Mouse (Mus musculus) CH12.LX (cell line): ENCODE data around the gene Grpel1. TPM values are rescaled to one million over a fixed set of nuclear protein-coding genes. Genes with fewer than 3 reads are reported as not detected.

Source experiments
- DNase-seq: peaks from one replicate; pipeline ENCODE4 v3.0.0-alpha.2; 2013; ENCODE audit errors: extremely low read depth
- H3K27ac ChIP-seq: 2 replicates; pipeline ENCODE4 v1.5.1; 2012; ENCODE audit warnings: low read depth, mild to moderate bottlenecking, control low read depth, moderate library complexity; ENCODE audit not compliant: insufficient read depth
- H3K27me3 ChIP-seq: replicated peaks from 2 replicates; pipeline ENCODE3; 2012; ENCODE audit warnings: inconsistent platforms
- H3K36me3 ChIP-seq, 2 experiments: replicated peaks in 1 of 2; 2 replicates each; pipeline versions ENCODE3 to v1.6.1; 2012; ENCODE audit warnings: inconsistent platforms in 1 of 2, low read length in 1 of 2, mild to moderate bottlenecking in 1 of 2, mixed read lengths in 1 of 2, moderate library complexity in 1 of 2; ENCODE audit not compliant: control insufficient read depth in 1 of 2, insufficient read depth in 1 of 2
- H3K4me1 ChIP-seq, 2 experiments: 2 replicates each; pipeline ENCODE4 v1.6.1; 2012; ENCODE audit warnings: inconsistent platforms in 1 of 2, moderate library complexity in 1 of 2; ENCODE audit not compliant: insufficient read depth in 2 of 2, control insufficient read depth in 1 of 2
- H3K4me2 ChIP-seq: 2 replicates; pipeline ENCODE4 v1.6.1; 2012; ENCODE audit warnings: low read depth, mild to moderate bottlenecking, control low read depth; ENCODE audit not compliant: poor library complexity, insufficient read depth, severe bottlenecking
- H3K4me3 ChIP-seq, 3 experiments: fragments of 150-350 bp in 1 of 3; sonication (generic) in 1 of 3; replicated peaks in 1 of 3; 2 replicates each; pipeline versions ENCODE3 to v1.5.1; 2011 to 2012; ENCODE audit warnings: low read depth in 2 of 3, low read length in 2 of 3, mild to moderate bottlenecking in 2 of 3, moderate library complexity in 2 of 3, control low read depth in 1 of 3, improper control_type of control experiment in 1 of 3, inconsistent platforms in 1 of 3, mixed read lengths in 1 of 3; ENCODE audit not compliant: poor library complexity in 1 of 3
- H3K79me2 ChIP-seq: replicated peaks from 2 replicates; pipeline ENCODE4 v1.6.1; 2012; ENCODE audit warnings: mild to moderate bottlenecking, moderate library complexity; ENCODE audit not compliant: control insufficient read depth, poor library complexity, insufficient read depth, severe bottlenecking; ENCODE audit errors: extremely low read depth
- H3K9ac ChIP-seq: 2 replicates; pipeline ENCODE4 v1.6.1; 2012; ENCODE audit warnings: low read depth, mild to moderate bottlenecking, control low read depth, moderate library complexity; ENCODE audit not compliant: insufficient read depth
- H3K9me3 ChIP-seq: replicated peaks from 2 replicates; pipeline ENCODE3; 2012; ENCODE audit warnings: low read length, inconsistent platforms, mixed read lengths
- CHD1 ChIP-seq: IDR thresholded peaks from 2 replicates; pipeline ENCODE4 v1.6.1; 2012; ENCODE audit warnings: low read depth, low read length, improper control_type of control experiment, inconsistent platforms
- CHD2 ChIP-seq: IDR thresholded peaks from 2 replicates; pipeline ENCODE4 v1.6.1; 2011; ENCODE audit warnings: low read length, improper control_type of control experiment
- CTCF ChIP-seq, 2 experiments: IDR thresholded peaks in 1 of 2; conservative IDR thresholded peaks in 1 of 2; 2 replicates each; pipeline ENCODE4 v1.5.1; 2011 to 2012; ENCODE audit warnings: low read depth in 2 of 2, low read length in 2 of 2, improper control_type of control experiment in 1 of 2, inconsistent platforms in 1 of 2, mild to moderate bottlenecking in 1 of 2, moderate library complexity in 1 of 2
- EP300 ChIP-seq: IDR thresholded peaks from 2 replicates; pipeline ENCODE4 v1.6.1; 2011; ENCODE audit warnings: low read length, improper control_type of control experiment
- ETS1 ChIP-seq: conservative IDR thresholded peaks from 2 replicates; pipeline ENCODE4 v1.6.1; 2012; ENCODE audit warnings: low read depth, mild to moderate bottlenecking, inconsistent platforms, low read length, improper control_type of control experiment, moderate library complexity
- GABPA ChIP-seq: IDR thresholded peaks from 2 replicates; pipeline ENCODE4 v1.6.1; 2012; ENCODE audit warnings: low read depth, low read length, improper control_type of control experiment, inconsistent platforms; ENCODE audit not compliant: insufficient replicate concordance
- IRF4 ChIP-seq: IDR thresholded peaks from 2 replicates; pipeline ENCODE4 v1.6.1; 2014; ENCODE audit warnings: low read depth, mild to moderate bottlenecking, inconsistent platforms, low read length, improper control_type of control experiment
- MEF2A ChIP-seq: IDR thresholded peaks from 2 replicates; pipeline ENCODE4 v1.6.1; 2014; ENCODE audit warnings: low read depth, mild to moderate bottlenecking, inconsistent platforms, low read length, improper control_type of control experiment, borderline replicate concordance
- POLR2A ChIP-seq: IDR thresholded peaks from 2 replicates; pipeline ENCODE4 v1.6.1; 2011; ENCODE audit warnings: low read depth, mild to moderate bottlenecking, improper control_type of control experiment, low read length
- POLR2AphosphoS2 ChIP-seq: IDR thresholded peaks from 2 replicates; pipeline ENCODE4 v1.6.1; 2011; ENCODE audit warnings: low read depth, low read length, improper control_type of control experiment
- USF1 ChIP-seq: IDR thresholded peaks from 2 replicates; pipeline ENCODE4 v1.6.1; 2014; ENCODE audit warnings: low read depth, mild to moderate bottlenecking, inconsistent platforms, low read length, improper control_type of control experiment
- dilution Hi-C: fragments of 300-500 bp; cut with MboI; formaldehyde crosslinking; loops from 2 replicates; pipeline ENCODE4 v1.14.3; 2020; ENCODE audit warnings: low sequenced_read_pairs; ENCODE audit not compliant: extremely low pct_unique_long_range_greater_than_20kb, extremely low pct_ligation_motif_present
- in situ Hi-C: fragments of 300-500 bp; cut with MboI; formaldehyde crosslinking; loops from 3 replicates; pipeline ENCODE4 v1.14.3; 2019; ENCODE audit warnings: low sequenced_read_pairs, low pct_ligation_motif_present, low pct_unique_long_range_greater_than_20kb, mixed read lengths
- polyA plus RNA-seq: library from polyadenylated mRNA; unstranded; fragments of >175 nt; gene quantifications from 2 replicates; pipeline ENCODE4 v1.2.1, GENCODE M21; 2012; ENCODE audit warnings: low read depth; ENCODE audit not compliant: insufficient read length
- total RNA-seq, 2 experiments: library from RNA; depleted of rRNA; stranded (reverse); fragments of 300-350 nt in 1 of 2; fragments of >200 nt in 1 of 2; gene quantifications; 2 replicates each; pipeline ENCODE4 v1.2.3; 2012 to 2014

Gene Grpel1
- total and polyA plus RNA-seq, 3 experiments = 37.4 to 59.7 (median 41.2) TPM

GRCm38 (mm10) chr5:36465889-36466288 is 1.1 kb downstream of the Grpel1 start:
- no peak for DNase-seq
- peak overlapping the region; percentile 95 for H3K4me2 ChIP-seq
- in situ Hi-C loops = no loop called here
- peaks cover 22 to 41% of the 10 kb centered on the region in 2 experiments for H3K36me3 ChIP-seq
- TF ChIP-seq CHD1 = no peak
- no peak for TF ChIP-seq POLR2AphosphoS2
- TF ChIP-seq CHD2 = no peak
- no peak for TF ChIP-seq MEF2A
- no peak for TF ChIP-seq IRF4
- no peak for TF ChIP-seq ETS1
- no peak for TF ChIP-seq EP300
- no peak for TF ChIP-seq GABPA
- TF ChIP-seq, all 38 proteins: peak for 0
- dilution Hi-C loops = no loop called here
- Histone ChIP-seq H3K79me2 (peaks cover 43% of the 10 kb centered on the region), H3K27me3 (no peaks in the 10 kb centered on the region), H3K27ac (no peak overlapping the region), H3K4me3 (peak overlapping the region; percentile 95 to 99 (median 99)), H3K9ac (peak overlapping the region; percentile 88), H3K4me1 (peaks cover 3 to 27% of the 10 kb centered on the region in 2 experiments; a peak in 2 of 4 replicates), H3K9me3 (no peaks in the 10 kb centered on the region)

GRCm38 (mm10) chr5:36471206-36471605 is 6.4 kb downstream of the Grpel1 start:
- Histone ChIP-seq H3K79me2 (peaks cover 31% of the 10 kb centered on the region), H3K9me3 (no peaks in the 10 kb centered on the region), H3K4me2 (no peak overlapping the region), H3K27me3 (no peaks in the 10 kb centered on the region), H3K9ac (no peak overlapping the region), H3K27ac (no peak overlapping the region), H3K4me1 (peaks cover 0 to 9% of the 10 kb centered on the region in 2 experiments; a peak in 2 of 4 replicates), H3K4me3 (no peak overlapping the region), H3K36me3 (peaks cover 57 to 84% of the 10 kb centered on the region in 2 experiments)
- dilution Hi-C loops (no loop called here), in situ Hi-C loops (no loop called here)
- TF ChIP-seq USF1 = no peak
- no peak for DNase-seq

- Histone ChIP-seq H3K4me2 (no peak overlapping the region), H3K27ac (no peak overlapping the region), H3K27me3 (no peaks in the 10 kb centered on the region), H3K36me3 (peaks cover 56 to 86% of the 10 kb centered on the region in 2 experiments), H3K9ac (no peak overlapping the region), H3K4me1 (no peaks in the 10 kb centered on the region; a peak in 1 of 4 replicates), H3K79me2 (peaks cover 13% of the 10 kb centered on the region), H3K4me3 (no peak overlapping the region), H3K9me3 (no peaks in the 10 kb centered on the region)
- in situ Hi-C loops = no loop called here
- TF ChIP-seq CTCF (conservative IDR thresholded peaks at IDR 0.05 in 1 of 2, IDR thresholded peaks at IDR 0.05 in 1 of 2; ENCODE audit: low read depth in 2 of 2, low read length in 2 of 2) = no peak
- TF ChIP-seq POLR2A = 0 out of 2 replicates have a peak, but pooled peaks have one; percentile 12
- no peak for DNase-seq
- dilution Hi-C loops = no loop called here
Observed at GRCm38 (mm10) chr5:36472876-36473655, 8.3 kb downstream of the Grpel1 start.
